Mouse (Mus musculus): ENCODE measurements around the gene Il27.

Il27 gene

DNA sequence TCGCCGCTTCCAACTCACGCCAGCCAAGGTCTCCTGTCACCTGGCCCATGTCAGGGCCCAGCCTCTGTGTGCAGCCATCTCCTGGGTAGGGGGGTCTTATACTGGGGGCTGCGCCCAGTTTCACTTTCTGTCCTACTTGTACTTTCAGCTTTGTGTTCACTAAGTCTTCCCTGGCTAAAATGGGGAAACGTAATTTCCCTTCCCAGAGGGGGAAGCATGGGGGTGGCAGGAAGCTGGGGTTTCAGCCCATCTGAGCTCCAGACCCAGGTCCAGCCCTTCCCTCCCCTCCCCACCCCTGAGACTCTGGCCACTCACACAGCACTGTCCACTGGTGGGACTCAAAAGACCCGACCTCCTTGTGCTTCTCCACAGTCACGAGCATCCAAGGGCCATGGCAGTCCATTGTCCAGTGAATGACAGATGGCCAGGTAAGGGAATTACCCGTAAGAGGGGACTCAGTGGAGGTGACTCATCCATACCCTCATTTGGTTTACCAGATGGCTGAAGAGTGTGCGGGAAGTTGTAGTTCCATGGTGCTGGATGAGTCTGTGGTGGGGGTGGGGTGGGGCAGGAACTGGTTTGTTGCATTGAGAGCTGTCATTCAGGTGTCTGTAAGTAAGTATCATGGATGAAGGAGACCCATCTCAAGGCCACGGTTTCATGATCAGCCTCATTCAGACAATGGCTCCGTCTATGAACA, at the start of gene Il27:
Gene Il27 (minus strand): TSS at position 80 of the 700 bp plus-strand sequence.
- no peak for DNase-seq (ENCODE audit: inconsistent ontology term)

DNA sequence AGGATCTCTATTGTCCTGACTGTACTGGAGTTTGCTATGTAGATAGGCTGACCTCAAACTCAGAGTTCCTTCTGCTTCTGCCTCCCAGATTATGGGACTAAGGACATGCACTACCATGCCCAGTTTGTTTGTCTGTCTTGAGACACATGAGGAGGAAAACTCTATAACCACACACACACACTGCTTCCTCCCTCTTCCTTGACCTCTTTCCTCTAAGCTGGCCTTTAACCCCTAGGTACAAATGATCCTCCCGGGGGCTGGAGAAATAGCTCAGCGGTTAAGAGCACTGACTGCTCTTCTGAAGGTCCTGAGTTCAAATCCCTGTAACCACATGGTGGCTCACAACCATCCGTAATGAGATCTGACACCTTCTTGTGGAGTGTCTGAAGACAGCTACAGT, 49.6 kb upstream of the Il27 start:
- no peak for DNase-seq (ENCODE audit: inconsistent ontology term)

DNA sequence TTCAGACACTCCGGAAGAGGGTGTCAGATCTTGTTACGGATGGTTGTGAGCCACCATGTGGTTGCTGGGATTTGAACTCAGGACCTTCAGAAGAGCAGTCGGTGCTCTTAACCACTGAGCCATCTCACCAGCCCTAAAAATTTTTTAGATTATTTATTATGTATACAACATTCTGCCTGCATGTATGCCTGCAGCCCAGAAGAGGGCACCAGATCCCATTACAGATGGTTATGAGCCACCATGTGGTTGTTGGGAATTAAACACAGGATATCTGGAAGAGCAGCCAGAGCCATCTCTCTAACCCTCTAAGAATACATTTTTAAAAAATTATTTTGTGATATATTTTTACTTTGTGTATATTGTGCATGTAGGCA, 48.5 kb upstream of the Il27 start:
- DNase-seq (ENCODE audit: inconsistent ontology term) = peak; percentile 24

- no peak for DNase-seq (ENCODE audit: inconsistent ontology term)
Measured at GRCm38 (mm10) chr7:126642545-126643243, 48.0 kb upstream of the Il27 start.

- peak; percentile 37 for DNase-seq (ENCODE audit: inconsistent ontology term)
Measured at GRCm38 (mm10) chr7:126636733-126637520, 42.2 kb upstream of the Il27 start.

GRCm38 (mm10) chr7:126635375-126635774, 40.6 kb upstream of the Il27 start:
- no peak for DNase-seq (ENCODE audit: inconsistent ontology term)

DNA sequence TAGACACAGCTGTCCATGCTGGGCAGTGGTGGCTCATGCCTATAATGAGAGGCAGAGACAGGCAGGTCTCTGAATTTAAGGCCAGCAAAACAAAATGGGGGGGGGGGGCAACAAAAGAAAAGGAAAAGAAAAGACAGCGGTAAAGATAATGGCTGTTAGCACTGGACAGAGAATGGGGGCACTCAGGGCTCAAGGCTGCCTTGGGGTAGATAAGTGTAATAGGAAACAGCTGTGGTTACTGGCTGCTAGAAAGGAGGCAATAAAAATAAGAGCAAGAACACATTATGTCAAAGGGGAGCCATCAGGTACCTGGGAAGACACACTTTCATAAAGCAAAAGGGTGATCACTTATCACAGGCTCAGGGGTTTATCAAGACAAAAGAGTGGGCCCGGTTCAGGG, 37.7 kb upstream of the Il27 start:
- no peak for DNase-seq (ENCODE audit: inconsistent ontology term)

DNA sequence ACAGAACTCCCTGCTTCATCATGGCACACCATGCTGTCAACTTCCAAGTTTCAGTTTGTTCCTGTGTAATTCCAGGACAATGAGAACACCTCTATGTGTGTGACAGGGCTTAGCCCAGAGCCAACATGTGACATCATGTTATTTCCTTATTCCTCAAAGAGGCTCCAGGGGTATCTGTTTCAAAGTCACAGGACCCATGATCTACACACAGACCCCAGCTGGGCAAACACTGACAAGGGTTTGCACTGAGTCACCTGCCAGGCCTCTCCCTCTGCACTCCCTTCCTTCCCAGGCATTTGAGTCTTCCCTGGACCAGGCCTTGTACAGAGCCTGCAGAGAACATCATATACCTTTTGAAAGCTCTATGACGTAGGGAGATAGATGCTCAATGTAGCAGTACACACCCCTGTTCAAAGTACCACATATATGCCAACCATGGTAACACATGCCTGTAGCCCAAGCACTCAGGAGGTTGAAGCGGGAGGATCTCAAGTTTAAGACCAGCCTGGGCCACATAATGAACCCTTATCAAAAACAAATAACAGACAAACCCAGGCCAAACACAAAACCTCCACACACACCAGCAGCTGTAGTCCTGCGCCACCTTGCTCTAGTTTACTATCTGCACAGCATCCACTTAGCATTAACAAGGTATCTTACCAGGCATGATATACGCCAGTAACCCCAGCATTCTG, 36.2 kb upstream of the Il27 start, which contains the start of gene Nupr1:
Gene Nupr1 (minus strand): TSS at position 38 of the 695 bp plus-strand sequence.
- peak; percentile 31 for DNase-seq (ENCODE audit: inconsistent ontology term)

- DNase-seq (ENCODE audit: inconsistent ontology term) = peak; percentile 95
Measured at GRCm38 (mm10) chr7:126629915-126630314, 35.2 kb upstream of the Il27 start.

DNA sequence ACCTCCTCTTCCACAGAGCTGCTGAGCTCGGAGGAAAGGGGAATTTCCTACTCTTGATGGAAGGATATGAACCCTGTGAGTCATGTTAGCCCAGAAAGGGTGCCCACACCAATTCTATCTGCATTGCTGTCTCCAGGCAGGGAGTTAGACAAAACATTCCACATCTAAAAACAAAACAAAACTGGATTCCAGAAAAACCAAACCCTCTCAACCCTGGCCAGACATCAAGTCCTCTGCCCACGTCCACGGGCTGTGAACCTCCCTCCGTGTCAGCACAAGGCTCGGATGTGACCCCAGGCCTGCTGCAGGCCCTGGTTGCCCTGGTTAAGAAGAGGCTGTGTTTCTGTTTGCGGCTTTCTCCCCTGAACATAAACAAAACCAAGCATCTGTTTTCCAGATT, 33.4 kb upstream of the Il27 start:
- DNase-seq (ENCODE audit: inconsistent ontology term) = peak; percentile 94

GRCm38 (mm10) chr7:126625807-126626600, 31.3 kb upstream of the Il27 start:
- DNase-seq (ENCODE audit: inconsistent ontology term) = no peak

DNA sequence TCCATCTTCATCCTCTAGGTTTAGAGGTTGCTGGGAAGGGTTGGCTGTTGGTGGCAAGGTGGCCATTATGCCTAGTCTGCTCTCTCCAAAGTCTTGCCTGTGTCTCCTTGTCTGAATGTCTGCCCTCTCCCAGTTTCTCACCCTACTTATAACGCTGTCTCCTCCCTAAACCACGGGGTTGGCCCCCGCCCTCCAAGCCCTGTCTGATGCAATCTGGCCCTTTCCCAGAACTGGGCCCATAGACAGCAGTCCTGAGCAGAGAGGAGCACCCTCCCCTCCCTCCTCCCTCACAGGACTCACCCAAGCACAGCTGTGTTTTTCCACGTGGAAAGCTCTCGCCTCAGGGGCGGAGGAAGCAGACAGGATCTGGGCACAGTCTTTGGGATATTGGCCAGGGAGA, 30.6 kb upstream of the Il27 start:
- peak; percentile 97 for DNase-seq (ENCODE audit: inconsistent ontology term)

GRCm38 (mm10) chr7:126624774-126625173, 30.0 kb upstream of the Il27 start:
- DNase-seq (ENCODE audit: inconsistent ontology term) = no peak

GRCm38 (mm10) chr7:126623381-126623780, 28.6 kb upstream of the Il27 start:
- no peak for DNase-seq (ENCODE audit: inconsistent ontology term)

DNA sequence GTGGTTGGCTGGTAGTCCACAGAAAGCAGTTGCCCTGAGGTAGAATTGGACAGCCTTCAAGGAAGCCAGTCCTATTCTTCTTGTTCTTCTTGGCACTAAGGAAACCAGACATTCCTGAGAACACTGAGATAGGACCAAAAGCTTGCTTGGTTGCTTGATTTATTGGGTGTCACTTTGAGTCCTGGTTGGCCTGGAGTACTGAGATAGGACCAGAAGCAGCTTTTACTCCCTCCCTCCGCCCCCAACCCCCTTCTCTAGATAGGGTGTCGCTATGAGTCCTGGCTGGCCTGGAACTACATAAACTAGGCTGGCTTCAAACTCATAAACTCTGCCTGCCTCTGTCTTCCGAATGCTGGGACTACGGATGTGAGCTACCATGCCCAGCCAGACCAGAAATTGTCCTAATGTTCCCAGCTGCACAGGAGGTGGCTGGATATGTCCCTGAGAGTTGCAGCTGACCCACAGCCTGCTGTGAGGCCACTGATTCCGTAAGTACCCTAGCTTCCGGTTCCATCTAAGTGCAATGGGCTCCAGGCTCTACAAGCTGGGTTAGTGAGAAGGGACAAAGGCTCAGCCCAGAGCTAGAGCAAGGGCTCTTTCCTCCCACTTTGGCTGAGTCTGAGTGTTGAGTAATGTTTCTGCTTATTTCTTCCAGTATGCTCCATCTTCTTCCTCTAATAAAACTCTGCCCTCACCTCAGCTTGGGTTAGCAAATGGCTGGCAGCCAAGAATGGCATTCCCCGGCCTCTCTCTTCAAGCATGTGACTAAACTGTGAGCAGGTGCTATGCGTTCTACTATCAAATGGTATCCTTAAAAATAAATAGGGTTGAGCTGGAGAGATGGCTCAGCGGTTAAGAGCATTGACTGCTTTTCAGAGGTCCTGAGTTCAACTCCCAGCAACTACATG, 27.0 kb upstream of the Il27 start:
- DNase-seq (ENCODE audit: inconsistent ontology term) = peak; percentile 47

DNA sequence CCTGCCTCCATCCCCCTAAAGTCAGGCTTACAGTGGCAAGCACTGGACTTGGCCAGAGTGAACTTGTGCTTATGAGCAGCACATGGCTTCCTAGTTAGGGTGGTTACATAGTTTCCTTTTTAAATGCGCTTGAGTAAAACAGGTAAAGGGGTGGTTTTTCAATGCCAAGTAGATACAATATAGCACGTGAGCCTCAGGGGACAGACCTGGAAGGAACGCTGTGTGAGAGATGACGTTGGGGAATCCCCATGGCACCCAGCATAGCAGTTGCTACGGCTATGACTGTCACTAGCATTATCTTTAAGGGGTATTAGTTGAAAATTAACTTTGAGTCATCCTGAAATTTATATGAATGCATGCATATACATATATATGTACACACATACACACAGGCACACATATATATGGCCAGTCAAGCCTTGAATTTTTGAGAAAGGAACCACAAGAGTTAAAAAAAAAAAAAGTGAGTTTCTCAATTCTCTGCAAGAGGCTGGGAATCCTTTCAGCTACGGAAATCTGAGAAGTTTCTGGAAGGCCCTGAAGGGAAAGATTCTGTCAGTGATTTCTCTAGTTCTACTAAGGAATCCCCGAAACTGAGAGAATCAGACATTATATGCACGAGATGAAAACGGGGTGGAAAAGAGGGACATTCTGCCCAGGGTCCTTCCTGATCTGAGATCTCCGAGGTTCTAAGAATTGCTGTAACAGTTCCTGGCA, 25.0 kb upstream of the Il27 start:
- DNase-seq (ENCODE audit: inconsistent ontology term) = no peak

DNA sequence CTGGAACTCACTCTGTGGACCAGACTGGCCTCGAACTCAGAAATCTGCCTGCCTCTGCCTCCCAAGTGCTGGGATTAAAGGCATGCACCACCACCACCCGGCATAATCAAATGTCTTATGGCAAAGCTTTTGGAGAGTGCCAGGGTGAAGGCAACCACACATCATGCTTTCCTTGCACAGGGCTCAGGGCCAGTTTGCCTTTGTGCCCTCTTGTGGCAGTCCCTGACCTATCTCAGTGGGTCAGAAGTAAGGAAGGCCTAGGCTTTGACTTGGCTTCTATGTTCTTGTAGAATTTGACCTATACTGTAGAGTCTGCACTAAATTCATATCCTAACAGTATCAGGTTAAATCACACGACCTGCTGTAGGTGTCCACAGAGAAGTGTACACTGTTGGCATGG, 22.0 kb upstream of the Il27 start:
- DNase-seq (ENCODE audit: inconsistent ontology term) = no peak

DNA sequence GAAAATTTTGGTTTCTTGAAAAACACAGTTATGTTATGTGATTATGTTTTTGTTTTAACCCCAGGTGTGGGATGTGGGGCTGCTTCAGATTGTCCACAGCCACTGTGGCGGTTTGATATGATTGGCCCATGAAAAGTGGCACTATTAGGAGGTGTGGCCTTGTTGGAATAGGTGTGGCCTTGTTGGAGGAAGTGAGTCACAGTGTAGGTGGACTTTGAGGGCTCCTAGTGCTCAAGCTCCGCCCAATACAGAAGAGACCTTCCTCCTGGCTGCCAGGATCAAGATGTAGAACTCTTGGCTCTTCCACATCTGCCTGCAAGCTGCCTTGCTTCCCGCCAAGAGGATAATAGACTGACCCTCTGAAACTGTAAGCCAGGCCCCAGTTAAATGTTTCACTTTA, 18.0 kb upstream of the Il27 start:
- DNase-seq (ENCODE audit: inconsistent ontology term) = no peak

- no peak for DNase-seq (ENCODE audit: inconsistent ontology term)
Measured at GRCm38 (mm10) chr7:126607796-126608195, 13.1 kb upstream of the Il27 start.
